ENCODE assay signal across 25 mouse cellular contexts in genomic region chr7:51618412-51618811, GRCm38 (mm10). TPM values are rescaled to one million over a fixed set of nuclear protein-coding genes. Genes with fewer than 3 reads are reported as not detected.
DNase-seq lines count a peak whose midpoint lies in the region; ATAC-seq and TF ChIP-seq lines count a peak whose summit lies in the region.
"Had no signal": no experiment of that assay in that cellular context is flagged by ENCODE, and none has a peak within 500 bp of the region (broad histone marks: within the 10 kb centered on the region; RNA-seq: fewer than 3 reads in every experiment).

No protein-coding gene starts in this region.

- H3K27me3 ChIP-seq in hindbrain, embryonic 13.5 days = peaks cover 32% of the 10 kb centered on the region
- peaks cover 40% of the 10 kb centered on the region for H3K27me3 ChIP-seq in hindbrain, embryonic 10.5 days (ENCODE audit: insufficient read depth, poor library complexity, severe bottlenecking)
- peaks cover under 1% of the 10 kb centered on the region; the same call in 1 of the 2 replicates for H3K27me3 ChIP-seq in neural tube, embryonic 14.5 days (ENCODE audit: control insufficient read depth, insufficient read depth, low read length)
- peaks cover 12% of the 10 kb centered on the region; the same call in 1 of the 2 replicates for H3K27me3 ChIP-seq in neural tube, embryonic 15.5 days (replicated peaks)
- H3K27me3 ChIP-seq in midbrain, postnatal 0 days (ENCODE audit: insufficient read depth, low read length) = 0 out of 2 replicates have a peak, but pooled peaks cover 8% of the 10 kb centered on the region

- no peak overlapping the region for H3K4me3 ChIP-seq in hindbrain, embryonic 13.5 days
- H3K4me3 ChIP-seq in hindbrain, embryonic 10.5 days = no peak overlapping the region
- H3K4me3 ChIP-seq in neural tube, embryonic 14.5 days (ENCODE audit: low read depth, low read length) = no peak overlapping the region
- H3K4me3 ChIP-seq in neural tube, embryonic 15.5 days (replicated peaks) = no peak overlapping the region
- H3K4me3 ChIP-seq in midbrain, postnatal 0 days (ENCODE audit: low read depth, low read length) = no peak overlapping the region
- H3K4me3 ChIP-seq: embryonic facial prominence, embryonic 13.5 days; heart, embryonic 10.5 days; layer of hippocampus, adult 2 months; limb, embryonic 10.5 days; myocyte had no signal

- H3K36me3 ChIP-seq in hindbrain, embryonic 13.5 days = no peaks in the 10 kb centered on the region
- H3K36me3 ChIP-seq in hindbrain, embryonic 10.5 days = no peaks in the 10 kb centered on the region
- no peaks in the 10 kb centered on the region for H3K36me3 ChIP-seq in neural tube, embryonic 14.5 days (ENCODE audit: control insufficient read depth, insufficient read depth, low read length)
- H3K36me3 ChIP-seq in neural tube, embryonic 15.5 days = no peaks in the 10 kb centered on the region
- no peaks in the 10 kb centered on the region for H3K36me3 ChIP-seq in midbrain, postnatal 0 days (ENCODE audit: insufficient read depth, low read length)
- H3K36me3 ChIP-seq: embryonic facial prominence, embryonic 13.5 days; heart, embryonic 10.5 days; limb, embryonic 10.5 days had no signal

- 23% methylated on average over 2 of the region's 2 CpGs for WGBS in hindbrain, embryonic 13.5 days
- 37% methylated on average over 2 of the region's 2 CpGs for WGBS in hindbrain, embryonic 10.5 days
- 23% methylated on average over 2 of the region's 2 CpGs for WGBS in neural tube, embryonic 14.5 days
- 15% methylated on average over 2 of the region's 2 CpGs for WGBS in neural tube, embryonic 15.5 days
- WGBS in midbrain, postnatal 0 days = 18% methylated on average over 2 of the region's 2 CpGs

- H3K27ac ChIP-seq in hindbrain, embryonic 13.5 days = no peak overlapping the region
- H3K27ac ChIP-seq in hindbrain, embryonic 10.5 days = no peak overlapping the region
- H3K27ac ChIP-seq in neural tube, embryonic 14.5 days (ENCODE audit: low read depth, low read length) = peak overlapping the region; percentile 48; the same call in 1 of the 2 replicates
- H3K27ac ChIP-seq in neural tube, embryonic 15.5 days (replicated peaks) = no peak overlapping the region; the same call in 1 of the 2 replicates
- peak overlapping the region; percentile 34; the same call in 1 of the 2 replicates for H3K27ac ChIP-seq in midbrain, postnatal 0 days (ENCODE audit: low read depth, low read length)
- H3K27ac ChIP-seq: embryonic facial prominence, embryonic 13.5 days; heart, embryonic 10.5 days; layer of hippocampus, adult 2 months; limb, embryonic 10.5 days had no signal

- no peaks in the 10 kb centered on the region for H3K9me3 ChIP-seq in hindbrain, embryonic 13.5 days
- no peaks in the 10 kb centered on the region for H3K9me3 ChIP-seq in hindbrain, embryonic 10.5 days
- H3K9me3 ChIP-seq in neural tube, embryonic 14.5 days (ENCODE audit: control insufficient read depth, low read length) = no peaks in the 10 kb centered on the region
- no peaks in the 10 kb centered on the region for H3K9me3 ChIP-seq in neural tube, embryonic 15.5 days (replicated peaks)
- H3K9me3 ChIP-seq in midbrain, postnatal 0 days (ENCODE audit: low read length) = no peaks in the 10 kb centered on the region
- H3K9me3 ChIP-seq: embryonic facial prominence, embryonic 13.5 days; heart, embryonic 10.5 days; limb, embryonic 10.5 days had no signal

- H3K4me2 ChIP-seq in hindbrain, embryonic 13.5 days = 0 out of 2 replicates have a peak overlapping the region, but pooled peaks have one; percentile 17
- no peak overlapping the region for H3K4me2 ChIP-seq in neural tube, embryonic 14.5 days (ENCODE audit: low read depth, low read length)
- no peak overlapping the region for H3K4me2 ChIP-seq in neural tube, embryonic 15.5 days
- H3K4me2 ChIP-seq in midbrain, postnatal 0 days (ENCODE audit: low read depth, low read length, poor library complexity, severe bottlenecking) = no peak overlapping the region
- H3K4me2 ChIP-seq: embryonic facial prominence, embryonic 13.5 days had no signal

- DNase-seq in hindbrain, embryonic 10.5 days (ENCODE audit: low spot score) = no peak
- DNase-seq in midbrain, postnatal 0 days (ENCODE audit: low spot score) = no peak
- no peak for DNase-seq in liver
- no peak for DNase-seq in adrenal gland, adult 18-20 months (ENCODE audit: low spot score in 2 of 2)
- DNase-seq: adrenal gland, postnatal 36 days; cerebellum, adult 18-20 months; cerebellum, postnatal 25 days; gastrocnemius, postnatal 10 days; heart, postnatal 4 days; lung, postnatal 4 days; right cerebral cortex, postnatal 14 days had no signal

- no peak for ATAC-seq in hindbrain, embryonic 13.5 days (ENCODE audit: low FRiP score)
- ATAC-seq in neural tube, embryonic 14.5 days (ENCODE audit: low read depth) = no peak
- ATAC-seq in neural tube, embryonic 15.5 days (ENCODE audit: low FRiP score) = no peak
- peak; percentile 40 for ATAC-seq in inflammation-experienced regulatory T-cells, adult 6 months
- ATAC-seq in midbrain, postnatal 0 days (ENCODE audit: low FRiP score) = no peak

- 0 out of 2 replicates have a peak, but pooled peaks cover 7% of the 10 kb centered on the region for H3K4me1 ChIP-seq in hindbrain, embryonic 13.5 days (replicated peaks)
- no peaks in the 10 kb centered on the region for H3K4me1 ChIP-seq in hindbrain, embryonic 10.5 days (replicated peaks)
- no peaks in the 10 kb centered on the region for H3K4me1 ChIP-seq in neural tube, embryonic 14.5 days (ENCODE audit: control insufficient read depth, insufficient read depth, low read length)
- peaks cover 4% of the 10 kb centered on the region; the same call in 1 of the 2 replicates for H3K4me1 ChIP-seq in neural tube, embryonic 15.5 days
- H3K4me1 ChIP-seq in midbrain, postnatal 0 days (ENCODE audit: insufficient read depth, low read length) = peaks cover 3% of the 10 kb centered on the region; the same call in 1 of the 2 replicates
- H3K4me1 ChIP-seq: embryonic facial prominence, embryonic 13.5 days; heart, embryonic 10.5 days; limb, embryonic 10.5 days had no signal

- TF ChIP-seq CTCF in midbrain, postnatal 0 days (IDR thresholded peaks at IDR 0.05) = no peak

- H3K9ac ChIP-seq in hindbrain, embryonic 13.5 days = no peak overlapping the region
- H3K9ac ChIP-seq in neural tube, embryonic 14.5 days (replicated peaks; ENCODE audit: low read depth, low read length) = no peak overlapping the region
- H3K9ac ChIP-seq in neural tube, embryonic 15.5 days (replicated peaks) = no peak overlapping the region
- H3K9ac ChIP-seq in midbrain, postnatal 0 days (replicated peaks; ENCODE audit: low read length, poor library complexity, severe bottlenecking) = no peak overlapping the region
- H3K9ac ChIP-seq: embryonic facial prominence, embryonic 13.5 days had no signal

RNA-seq across cellular contexts. Expression of gene Slc17a6, which starts 3.4 kb away (rescaled TPM):
- 78.6 and 80.9 TPM in 2 replicates for polyA plus RNA-seq in hindbrain, embryonic 13.5 days (2015; fragmentation: Nextera tagmentation; extraction: Ambion mirVana)
- polyA plus RNA-seq in hindbrain, embryonic 10.5 days (2016; fragmentation: Nextera tagmentation; extraction: Ambion mirVana) = 6.4 and 16.1 TPM in 2 replicates
- 120 and 139 TPM in 2 replicates for polyA plus RNA-seq in neural tube, embryonic 14.5 days (2014; fragmentation: Nextera tagmentation; extraction: Ambion mirVana)
- 101 and 115 TPM in 2 replicates for polyA plus RNA-seq in neural tube, embryonic 15.5 days (2015; fragmentation: Nextera tagmentation; extraction: Ambion mirVana)
- polyA plus RNA-seq in inflammation-experienced regulatory T-cells, adult 6 months (2017; shearing (Covaris generic)) = not detected
- total RNA-seq in midbrain, postnatal 0 days (2014; rRNA removed) = 214 and 225 TPM in 2 replicates
- 161 and 162 TPM in 2 replicates for polyA plus RNA-seq in midbrain, postnatal 0 days (2015; fragmentation: Nextera tagmentation; extraction: Ambion mirVana)
- 1 to 10 TPM; 1.4 to 1.8 TPM for total RNA-seq in adrenal gland, adult 18-20 months (2021)
- total RNA-seq: granulocyte monocyte progenitor cell, adult 5-6 weeks; heart, postnatal 4 days; liver, adult 2 months; megakaryocyte-erythroid progenitor cell, adult 5-6 weeks had no signal
- polyA plus RNA-seq: heart, embryonic 10.5 days; limb, embryonic 10.5 days; liver, adult 2 months; liver, embryonic 16.5 days; urinary bladder, adult 2 months had no signal

Comparison
In these comparisons a context has a peak if more than half of its experiments do, and no peak if none do; other contexts are left out.
1. H3K27ac ChIP-seq: peak in neural tube, embryonic 14.5 days (single experiment) and midbrain, postnatal 0 days (single experiment); none in hindbrain, embryonic 13.5 days (single experiment), hindbrain, embryonic 10.5 days (single experiment) and neural tube, embryonic 15.5 days (single experiment).